Mouse (Mus musculus) liver, adult 2 months (tissue): ENCODE measurements around the gene Ppp1r3c.

ENCODE experiments used
- CTCF ChIP-seq: fragments of 200-500 bp; IDR thresholded peaks from 2 replicates; pipeline ENCODE4 v1.5.1; 2011; ENCODE audit warnings: low read depth, low read length, control low read depth
- POLR2A ChIP-seq: fragments of 200-500 bp; IDR thresholded peaks from 2 replicates; pipeline ENCODE4 v1.6.1; 2011; ENCODE audit warnings: low read length, control low read depth; ENCODE audit not compliant: insufficient read depth; ENCODE audit errors: extremely low read depth

DNA sequence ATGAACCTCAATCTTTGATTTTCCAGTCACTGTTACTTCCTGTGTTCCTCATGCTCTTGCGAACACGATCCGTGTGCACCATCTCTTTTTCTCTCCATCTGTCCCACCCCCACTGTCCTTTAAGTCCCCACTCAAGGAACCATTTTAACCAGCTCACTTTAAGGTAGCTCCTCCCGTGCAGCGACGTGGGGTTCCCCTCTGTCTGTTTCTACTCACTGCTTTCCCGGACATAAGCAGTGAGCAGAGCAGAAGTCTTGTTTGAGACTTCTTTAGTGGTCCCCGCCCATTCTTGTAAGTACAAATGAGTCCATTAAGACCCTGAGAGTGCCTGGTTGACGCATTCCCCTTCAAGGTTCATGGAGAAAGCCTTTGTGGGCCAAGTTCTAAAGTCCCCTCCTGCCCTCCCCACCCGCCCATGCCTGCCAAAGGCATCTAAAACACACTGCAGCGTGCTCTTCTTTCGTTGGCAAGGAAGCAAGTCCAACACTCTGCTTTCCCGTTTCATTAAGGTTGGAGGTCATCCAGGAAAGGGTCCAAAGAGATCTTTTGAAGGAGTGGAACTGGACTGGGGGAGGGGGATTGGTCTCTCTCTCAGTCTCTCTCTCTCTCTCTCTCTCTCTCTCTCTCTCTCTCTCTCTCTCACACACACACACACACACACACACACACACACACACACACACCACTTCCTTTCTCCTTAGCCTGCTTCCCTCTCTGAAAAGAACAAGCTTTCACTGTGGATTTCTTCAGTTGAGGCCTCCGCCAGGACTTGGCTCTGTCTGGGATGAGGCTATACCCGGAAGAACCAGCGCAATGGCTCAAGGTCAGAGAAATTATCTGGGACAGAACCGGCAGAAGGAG, 30.9 kb downstream of the Ppp1r3c start:
- no peak for TF ChIP-seq POLR2A
- TF ChIP-seq CTCF = no peak
